Mouse (Mus musculus) cerebellum, adult 2 months (tissue): ENCODE results near the gene Add1. TPM values are rescaled to one million over a fixed set of nuclear protein-coding genes. Genes with fewer than 3 reads are reported as not detected.

Source experiments
- DNase-seq, 2 experiments: peaks; one replicate each; pipeline ENCODE4 v3.0.0; 2021
- H3K27ac ChIP-seq: fragments of 200-500 bp; 2 replicates; pipeline ENCODE4 v1.5.1; 2012; ENCODE audit warnings: low read length, control low read depth, inconsistent platforms; ENCODE audit not compliant: insufficient read depth
- H3K27me3 ChIP-seq: fragments of 200-500 bp; 2 replicates; pipeline ENCODE4 v1.6.1; 2012; ENCODE audit warnings: inconsistent platforms, mild to moderate bottlenecking, low read length, moderate library complexity; ENCODE audit not compliant: control insufficient read depth, insufficient read depth
- H3K4me1 ChIP-seq: fragments of 200-500 bp; 2 replicates; pipeline ENCODE4 v1.6.1; 2011; ENCODE audit warnings: low read length; ENCODE audit not compliant: control insufficient read depth, insufficient read depth
- H3K4me3 ChIP-seq: fragments of 200-500 bp; replicated peaks from 2 replicates; pipeline ENCODE3; 2011; ENCODE audit warnings: mild to moderate bottlenecking, low read depth, low read length, control low read depth; ENCODE audit not compliant: insufficient read depth
- CTCF ChIP-seq: fragments of 200-500 bp; IDR thresholded peaks from 2 replicates; pipeline ENCODE4 v1.5.1; 2011; ENCODE audit warnings: low read depth, mild to moderate bottlenecking, control low read depth, low read length, moderate library complexity, borderline replicate concordance; ENCODE audit not compliant: insufficient read depth
- POLR2A ChIP-seq: fragments of 200-500 bp; IDR thresholded peaks from 2 replicates; pipeline ENCODE4 v1.6.1; 2011; ENCODE audit warnings: low read length, control low read depth, borderline replicate concordance; ENCODE audit not compliant: insufficient read depth
- whole genome bisulfite sequencing: fragments of 180-500 bp; shearing (Covaris S2); methylation state at CpG from one replicate; pipeline ENCODE4 v1.1.7; 2018; 5-methylcytosine and 5-hydroxymethylcytosine counted together
- polyA plus RNA-seq: library from polyadenylated mRNA; depleted of rRNA; stranded (reverse); fragments of >200 nt; gene quantifications from 2 replicates; pipeline ENCODE4 v1.2.3, GENCODE M21; 2012

The Add1 gene
- polyA plus RNA-seq, 1 experiment: 315 TPM

GRCm38 (mm10) chr5:34542166-34542565 lies 31.3 kb upstream of the Add1 start:
- no peak for TF ChIP-seq POLR2A
- TF ChIP-seq CTCF: no peak
- DNase-seq: no peak
- Histone ChIP-seq H3K4me1 (no peaks in the 10 kb centered on the region), H3K4me3 (no peak overlapping the region), H3K27ac (no peak overlapping the region), H3K27me3 (no peaks in the 10 kb centered on the region)
- 59% methylated on average over 1 of the region's 1 CpGs for WGBS

GRCm38 (mm10) chr5:34543114-34543513 lies 30.4 kb upstream of the Add1 start:
- 63% methylated on average over 4 of the region's 4 CpGs for WGBS
- Histone ChIP-seq H3K27me3 (no peaks in the 10 kb centered on the region), H3K27ac (no peak overlapping the region), H3K4me1 (no peaks in the 10 kb centered on the region), H3K4me3 (no peak overlapping the region)
- DNase-seq: no peak
- TF ChIP-seq CTCF: no peak

- Histone ChIP-seq H3K27ac (no peak overlapping the region), H3K4me3 (no peak overlapping the region), H3K4me1 (peaks cover 2% of the 10 kb centered on the region; the same call in 1 of the 2 replicates), H3K27me3 (no peaks in the 10 kb centered on the region)
- TF ChIP-seq CTCF (peak; percentile 60; the same call in 1 of the 2 replicates), POLR2A (no peak)
- peak in 1 of 2 experiments; percentile 21 for DNase-seq
These were observed 26.1 kb upstream of the Add1 start for GRCm38 (mm10) chr5:34547410-34547809.

- WGBS: 12% methylated on average over 8 of the region's 8 CpGs
- Histone ChIP-seq H3K4me3 (peak overlapping the region; percentile 66), H3K27ac (no peak overlapping the region), H3K4me1 (peaks cover 2% of the 10 kb centered on the region; the same call in 1 of the 2 replicates), H3K27me3 (no peaks in the 10 kb centered on the region)
- TF ChIP-seq POLR2A (no peak), CTCF (no peak)
- no peak for DNase-seq
These were observed 24.4 kb upstream of the Add1 start for GRCm38 (mm10) chr5:34549135-34549482.

DNA sequence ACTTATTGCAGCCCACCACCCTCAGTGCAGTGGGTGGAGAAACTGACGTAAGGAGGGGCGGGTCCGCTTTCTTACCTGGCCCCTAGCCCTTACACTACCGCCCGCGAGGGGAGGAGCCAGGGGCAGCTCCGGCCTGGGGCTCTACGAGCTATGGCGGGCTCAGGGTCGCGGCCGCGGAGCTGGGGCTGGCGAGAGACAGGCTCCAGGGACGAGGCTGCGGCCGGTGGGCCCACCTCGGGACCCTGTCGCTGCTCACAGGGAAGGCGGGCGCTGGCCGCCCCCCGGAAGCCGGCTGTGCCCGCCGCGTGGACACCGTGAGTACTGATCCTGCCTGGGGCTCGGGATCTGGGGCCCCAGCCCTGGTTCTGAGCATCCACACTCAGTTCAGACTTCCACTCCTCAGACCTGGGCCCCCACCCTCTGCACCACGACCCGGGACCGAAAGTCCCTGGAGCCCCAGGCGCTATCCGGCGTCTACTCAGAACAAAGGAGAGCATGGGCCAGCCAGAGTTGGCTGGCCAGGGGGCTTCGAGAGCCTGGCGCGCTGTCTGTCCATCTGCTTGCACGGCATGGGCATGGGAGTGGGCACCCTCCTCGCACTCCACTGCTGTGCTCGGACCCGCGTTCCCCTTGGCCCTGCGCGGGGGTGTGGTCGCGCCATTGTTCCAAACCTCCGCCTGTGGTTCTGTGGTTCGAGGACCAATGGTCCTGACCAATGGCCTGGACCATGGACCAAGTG lies 23.8 kb upstream of the Add1 start:
- no peak for TF ChIP-seq POLR2A
- no peak for TF ChIP-seq CTCF

DNA sequence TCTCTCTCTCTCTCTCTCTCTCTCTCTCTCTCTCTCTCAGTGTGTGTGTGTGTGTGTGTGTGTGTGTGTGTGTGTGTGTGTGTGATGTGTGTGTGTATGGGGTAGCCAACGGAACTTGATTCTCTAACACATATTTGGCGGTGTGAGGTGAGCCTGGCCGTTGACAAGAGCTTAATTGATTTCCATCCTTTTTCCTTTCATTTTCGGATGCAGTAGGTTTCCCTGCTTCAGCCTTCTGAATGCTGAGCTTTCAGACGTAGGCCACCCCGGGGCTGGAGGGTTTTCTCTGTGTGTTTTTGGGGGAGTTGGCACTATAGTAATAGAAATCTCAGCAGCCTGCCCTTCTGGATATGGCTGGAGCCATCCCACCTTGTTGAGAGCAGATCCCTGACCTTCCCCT lies 23.2 kb upstream of the Add1 start:
- H3K4me1 ChIP-seq: peaks cover 2% of the 10 kb centered on the region; the same call in 1 of the 2 replicates
- peak overlapping the region; percentile 66 for H3K4me3 ChIP-seq
- no peaks in the 10 kb centered on the region for H3K27me3 ChIP-seq
- DNase-seq: no peak
- no peak overlapping the region for H3K27ac ChIP-seq
- WGBS: 27% methylated on average over 6 of the region's 6 CpGs
- TF ChIP-seq CTCF (no peak), POLR2A (no peak)

More for the DNA sequence above, 23.8 kb upstream of the Add1 start:
- DNase-seq: peak; percentile 32 to 49
- Histone ChIP-seq H3K4me3 (peak overlapping the region; percentile 66), H3K27ac (no peak overlapping the region), H3K27me3 (no peaks in the 10 kb centered on the region), H3K4me1 (peaks cover 2% of the 10 kb centered on the region; the same call in 1 of the 2 replicates)
- 3% methylated on average over 49 of the region's 49 CpGs for WGBS

DNA sequence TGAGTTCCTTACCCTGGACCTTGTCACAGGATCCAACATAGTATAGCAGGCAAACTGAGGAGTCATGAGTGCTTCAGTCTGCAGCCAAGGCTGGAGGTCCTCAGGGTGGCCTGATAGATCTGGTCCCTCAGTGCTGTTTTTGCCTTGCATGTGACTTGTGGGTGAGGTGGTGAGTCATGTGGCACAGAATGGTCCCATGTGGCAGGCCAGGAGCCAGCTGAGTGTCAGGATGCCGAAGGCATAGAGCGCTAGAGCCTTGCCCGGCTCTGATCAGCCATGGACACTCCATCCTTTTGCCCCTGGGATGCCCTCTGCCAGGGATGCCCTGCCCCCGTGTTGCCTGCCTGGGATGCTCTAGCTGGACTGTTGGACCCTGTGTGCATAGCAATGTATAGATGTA lies 21.6 kb upstream of the Add1 start:
- TF ChIP-seq POLR2A (no peak), CTCF (no peak)
- H3K27me3 ChIP-seq: no peaks in the 10 kb centered on the region
- H3K4me3 ChIP-seq: no peak overlapping the region
- DNase-seq: no peak
- WGBS: 68% methylated on average over 4 of the region's 4 CpGs
- peaks cover 2% of the 10 kb centered on the region; the same call in 1 of the 2 replicates for H3K4me1 ChIP-seq
- no peak overlapping the region for H3K27ac ChIP-seq

DNA sequence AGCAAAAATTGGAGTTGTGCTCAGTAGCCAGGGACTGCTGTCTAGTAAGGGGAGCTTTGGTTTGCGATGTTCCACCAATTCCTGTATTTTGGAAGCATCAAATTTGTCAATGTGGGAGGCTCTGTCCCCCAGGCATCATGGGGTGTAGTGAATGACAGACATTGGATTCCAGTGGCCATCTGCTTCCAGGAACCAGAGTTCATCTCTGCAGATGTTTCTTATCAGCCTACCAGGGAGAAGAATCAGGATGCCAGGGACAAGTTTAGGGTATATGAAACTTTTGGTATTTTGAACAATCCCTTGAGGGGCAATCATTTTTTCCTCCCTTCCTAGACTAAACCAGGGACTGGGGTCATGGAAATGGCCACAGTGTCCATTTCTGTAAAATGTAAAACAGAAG lies 9.6 kb upstream of the Add1 start:
- DNase-seq: no peak
- TF ChIP-seq CTCF (no peak), POLR2A (no peak)
- Histone ChIP-seq H3K4me1 (no peaks in the 10 kb centered on the region), H3K27ac (no peak overlapping the region), H3K4me3 (no peak overlapping the region), H3K27me3 (no peaks in the 10 kb centered on the region)
- WGBS: 97% methylated on average over 1 of the region's 1 CpGs
